Mouse (Mus musculus) neutrophil, adult 5-6 weeks (primary cell): Measurements from ENCODE around the gene Mon2. TPM values are rescaled to one million over a fixed set of nuclear protein-coding genes. Genes with fewer than 3 reads are reported as not detected.
"Not testable (repeated sequence)": the region's sequence is repeated elsewhere in the genome, so short reads cannot be mapped to it uniquely, and the experiment has no call there.

Source experiments
- ATAC-seq: fragments of 151-379, 151-347 bp; 2 replicates; pipeline ENCODE4 v1.8.0; 2017; ENCODE audit warnings: mild to moderate bottlenecking, moderate TSS enrichment; ENCODE audit not compliant: insufficient number of reproducible peaks, poor library complexity, low FRiP score, severe bottlenecking; ENCODE audit errors: extremely low read depth
- total RNA-seq: library from RNA; stranded (forward); fragments of 200-1000 nt; gene quantifications from 2 replicates; pipeline ENCODE4 v1.2.3, GENCODE M21; 2017

The Mon2 gene
- total RNA-seq, 1 experiment from 2014 or later: 162 TPM

DNA sequence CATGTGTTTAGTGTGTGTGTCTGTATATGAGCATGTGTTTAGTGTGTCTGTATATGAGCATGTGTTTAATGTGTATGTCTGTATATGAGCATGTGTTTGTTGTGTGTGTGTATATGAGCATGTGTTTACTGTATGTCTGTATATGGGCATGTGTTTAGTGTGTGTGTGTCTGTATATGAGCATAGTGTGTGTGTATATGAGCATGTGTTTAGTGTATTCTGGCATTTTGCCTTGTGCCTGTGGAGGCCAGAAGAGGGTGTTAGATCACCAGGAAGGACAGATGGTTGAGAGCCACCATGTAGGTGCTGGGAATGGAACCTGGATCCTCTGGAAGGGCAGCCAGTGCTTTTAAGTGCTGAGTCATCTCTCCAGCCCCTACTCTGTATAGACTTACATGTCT is 96.9 kb downstream of the Mon2 start:
- no peak for ATAC-seq

GRCm38 (mm10) chr10:122976038-122976437 is 100.3 kb downstream of the Mon2 start:
- no peak for ATAC-seq

- no peak for ATAC-seq
These were observed 103.1 kb downstream of the Mon2 start for GRCm38 (mm10) chr10:122973241-122973640.

DNA sequence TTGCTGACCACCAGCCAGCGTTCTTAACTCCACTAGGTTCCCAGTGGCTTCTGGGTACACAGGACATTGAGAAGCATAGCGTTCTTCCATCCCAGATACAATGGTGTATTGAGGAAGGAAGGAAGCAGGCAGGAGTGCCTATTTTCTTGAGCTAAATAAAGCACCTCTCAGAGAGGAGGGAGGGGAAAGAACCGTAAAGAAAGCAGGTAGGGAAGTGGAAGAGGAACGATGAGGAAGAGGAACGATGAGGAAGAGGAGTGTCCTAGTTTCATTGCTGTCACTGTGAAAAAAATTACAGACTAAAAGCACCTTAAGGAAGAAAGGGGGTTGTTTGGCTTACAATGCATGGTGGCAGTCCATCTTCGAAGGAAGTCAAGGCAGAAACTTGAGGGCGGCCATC is 106.1 kb downstream of the Mon2 start:
- ATAC-seq: no peak

GRCm38 (mm10) chr10:122966421-122966820 is 109.9 kb downstream of the Mon2 start:
- ATAC-seq: no peak

DNA sequence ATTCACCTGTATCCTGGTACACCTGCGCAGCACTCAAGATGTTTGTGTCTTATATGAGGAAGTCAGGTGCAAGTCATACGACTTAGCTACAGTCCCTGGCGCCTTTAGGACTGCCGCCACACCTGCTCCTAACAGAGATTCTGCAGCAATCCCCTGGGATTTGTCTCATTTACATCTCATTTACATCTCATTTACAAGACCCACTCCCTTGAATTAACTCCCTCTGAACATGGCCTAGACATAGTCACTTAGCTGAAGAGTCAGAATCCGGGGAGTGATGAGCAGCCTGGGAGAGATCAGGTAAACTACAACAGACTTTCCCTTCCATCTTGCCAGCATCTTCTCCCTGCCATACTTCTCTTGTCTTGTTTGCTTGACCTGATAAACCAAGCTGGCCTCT is 110.7 kb downstream of the Mon2 start:
- not testable (repeated sequence) for ATAC-seq

DNA sequence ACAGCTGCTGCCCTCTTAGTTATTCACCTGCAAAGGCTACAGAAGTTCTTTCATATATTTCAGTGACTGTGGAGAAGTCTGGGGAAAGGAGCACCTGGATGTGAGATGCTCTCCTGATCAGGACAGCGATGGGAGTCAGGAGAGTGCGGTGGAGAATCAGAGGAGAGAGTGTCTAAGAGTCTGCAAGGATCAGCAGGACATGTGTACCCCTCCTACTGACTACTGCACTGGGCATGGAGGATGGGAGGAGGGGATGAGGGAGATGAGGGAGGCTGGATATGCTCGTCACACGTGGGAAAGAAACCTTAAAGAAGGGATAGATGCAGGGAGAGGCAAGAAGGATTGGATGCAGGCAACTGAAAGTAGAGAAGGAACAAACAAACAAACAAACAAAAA is 112.1 kb downstream of the Mon2 start:
- no peak for ATAC-seq

DNA sequence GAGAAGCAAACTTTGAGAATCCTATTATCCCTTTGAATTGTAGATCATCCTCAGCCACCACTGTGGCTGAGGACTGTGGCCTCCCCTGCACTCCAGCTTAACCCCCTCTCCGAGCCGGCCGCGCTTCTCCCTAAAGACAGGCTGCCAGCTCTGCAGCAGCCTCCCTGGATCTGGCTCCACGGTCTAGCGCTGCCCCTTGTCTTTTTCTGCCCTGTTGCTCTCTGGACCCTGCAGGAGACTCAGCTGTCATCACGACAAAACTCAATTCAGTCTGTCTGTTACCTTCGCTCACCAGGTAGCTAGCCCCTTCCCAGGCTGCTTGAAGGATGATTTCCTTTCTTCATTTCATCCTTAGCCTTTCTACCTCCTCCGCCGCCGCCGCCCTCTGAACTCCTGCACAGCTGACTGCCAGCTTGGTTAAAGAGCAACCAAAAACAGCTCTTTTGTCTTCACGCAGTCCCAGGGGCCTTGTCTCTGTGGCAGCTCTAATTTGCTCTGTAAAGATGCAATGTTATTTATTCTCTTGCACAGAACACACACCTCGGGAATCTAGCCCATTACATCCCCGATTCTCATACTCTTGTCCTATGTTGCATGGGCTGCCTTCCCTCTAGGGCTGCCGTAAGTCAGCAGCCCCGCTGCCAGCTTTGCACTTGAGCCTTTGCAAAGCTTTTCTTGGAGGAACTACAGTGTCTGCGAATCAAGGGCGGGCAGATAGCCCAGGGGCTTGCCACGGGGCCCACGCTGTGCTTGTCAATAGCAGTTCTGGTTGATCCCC is 112.7 kb downstream of the Mon2 start:
- no peak for ATAC-seq

DNA sequence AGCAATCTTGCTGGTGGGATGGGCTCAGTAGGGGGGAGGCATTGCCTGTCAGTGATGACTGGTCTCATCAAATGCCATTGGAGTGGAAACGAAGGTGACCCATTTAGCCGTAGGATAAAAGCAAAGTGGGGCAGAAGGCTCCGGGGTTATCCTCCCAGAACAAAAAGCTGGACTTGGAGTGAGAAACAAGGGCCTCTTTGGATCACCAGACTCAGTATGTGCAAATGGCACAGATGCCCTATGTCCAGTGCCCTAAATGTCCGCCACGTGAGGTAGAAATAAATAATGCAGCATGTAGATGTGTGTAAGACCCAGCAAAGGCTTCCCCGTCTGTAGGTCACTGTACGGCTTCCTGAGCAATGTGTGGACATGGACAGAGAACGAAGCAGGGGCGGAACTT is 113.7 kb downstream of the Mon2 start:
- no peak for ATAC-seq

DNA sequence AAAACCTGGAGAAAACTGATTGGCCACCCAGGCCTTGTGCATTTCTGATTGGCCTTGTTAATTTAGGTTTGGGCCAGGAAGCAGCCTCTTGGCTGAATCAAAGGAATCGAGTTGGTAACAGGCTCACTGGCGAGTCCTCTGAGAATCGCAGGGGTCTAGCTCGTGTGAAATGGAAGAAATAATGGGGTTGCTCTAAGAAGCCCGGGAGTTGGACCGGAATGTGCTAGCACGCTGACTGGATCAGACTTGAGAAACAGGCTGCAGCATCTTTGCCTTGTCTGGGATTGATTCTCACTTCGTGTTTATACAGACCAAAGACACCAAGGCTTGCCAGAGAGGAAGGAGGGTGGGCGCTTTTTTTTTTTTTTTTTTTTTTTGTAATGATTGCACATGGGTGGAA is 114.8 kb downstream of the Mon2 start:
- ATAC-seq: no peak

GRCm38 (mm10) chr10:122960738-122961137 is 115.6 kb downstream of the Mon2 start:
- no peak for ATAC-seq

- no peak for ATAC-seq
These were observed 116.1 kb downstream of the Mon2 start for GRCm38 (mm10) chr10:122960216-122960615.

DNA sequence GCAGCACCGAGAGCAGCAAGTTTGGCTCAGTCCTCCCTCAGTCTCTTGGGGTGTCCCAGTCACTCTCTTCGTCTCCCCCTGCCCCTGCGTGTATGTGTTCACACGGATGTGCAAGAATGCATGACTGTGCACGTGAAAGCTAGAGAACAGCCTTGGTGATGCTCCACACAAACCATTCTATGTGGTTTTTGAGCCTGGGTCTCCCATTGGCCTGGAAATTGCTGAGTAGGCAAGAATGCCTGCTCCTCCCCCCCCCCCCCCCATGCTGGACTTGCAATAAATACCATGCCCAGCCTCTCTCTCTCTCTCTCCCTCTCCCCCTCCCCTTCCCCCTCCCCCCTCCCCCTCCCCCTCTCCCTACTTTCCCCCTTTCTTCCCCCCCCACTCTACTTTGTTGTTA is 117.6 kb downstream of the Mon2 start:
- ATAC-seq: no peak

GRCm38 (mm10) chr10:122957918-122958317 is 118.4 kb downstream of the Mon2 start:
- ATAC-seq: no peak

DNA sequence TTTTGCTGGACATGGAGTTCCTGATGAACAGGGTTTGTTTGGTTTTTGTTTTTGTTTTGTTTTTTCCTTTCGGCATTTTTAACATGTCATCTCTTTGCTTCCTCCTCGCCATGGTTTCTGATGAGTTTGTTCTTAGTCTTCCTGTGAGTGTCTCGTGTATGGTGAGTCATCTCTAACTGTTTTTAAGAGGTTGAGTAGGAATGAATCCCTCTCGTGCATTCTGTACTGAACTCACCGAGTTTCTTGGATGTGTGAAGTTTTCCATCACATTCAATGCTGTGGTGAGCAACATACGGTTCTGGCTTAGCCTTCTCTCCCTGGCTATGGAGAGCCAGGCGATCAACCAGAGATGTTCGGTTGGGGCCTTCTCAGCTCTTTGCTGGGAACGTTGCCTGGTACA is 122.7 kb downstream of the Mon2 start:
- no peak for ATAC-seq

- no peak for ATAC-seq
These were observed 125.3 kb downstream of the Mon2 start for GRCm38 (mm10) chr10:122950966-122951365.

DNA sequence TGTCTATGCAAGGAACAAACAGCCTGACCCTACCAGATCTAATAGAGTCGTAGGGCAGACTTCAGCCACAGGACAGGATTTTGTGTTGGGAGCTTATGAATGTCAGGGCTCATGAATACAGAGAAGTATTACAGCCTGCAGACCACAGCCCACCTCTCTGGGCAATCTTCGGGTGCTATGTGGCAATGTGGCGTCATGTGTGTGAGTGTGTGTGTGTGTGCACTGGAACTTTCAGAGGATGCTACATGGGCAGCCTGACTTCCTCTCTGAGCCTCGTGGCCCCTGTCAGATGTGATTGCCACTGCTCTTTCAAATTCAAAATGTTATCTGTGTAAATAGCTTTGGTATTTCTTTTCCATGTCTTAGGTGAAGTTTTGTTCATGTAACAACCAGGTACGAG is 131.4 kb downstream of the Mon2 start:
- no peak for ATAC-seq

GRCm38 (mm10) chr10:122943824-122944223 is 132.5 kb downstream of the Mon2 start:
- no peak for ATAC-seq

DNA sequence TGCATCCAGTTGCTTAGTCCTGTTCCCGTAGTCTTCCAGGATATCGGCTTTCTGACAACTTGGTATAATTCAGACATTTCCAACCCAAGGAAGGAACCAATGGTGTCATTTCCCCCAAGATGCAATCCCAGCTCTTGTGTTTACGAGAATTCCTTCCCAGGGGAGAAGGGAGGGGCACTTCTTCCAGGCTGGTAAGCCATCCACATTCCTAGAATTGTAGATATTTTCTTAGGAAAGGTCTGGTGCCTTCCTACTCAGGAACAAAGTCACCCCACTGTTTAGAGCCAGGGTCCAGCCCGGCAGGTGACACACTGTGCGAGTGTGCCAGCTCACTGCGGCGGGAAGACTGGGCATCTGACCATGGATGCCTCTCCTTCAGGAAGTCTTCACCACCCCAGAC is 133.5 kb downstream of the Mon2 start:
- no peak for ATAC-seq
